Mouse (Mus musculus) myocyte (in vitro differentiated cells): ENCODE measurements around the gene Armc10.

ENCODE experiments used
- MAX ChIP-seq: IDR thresholded peaks from one replicate; pipeline ENCODE4 v1.6.1; 2011; ENCODE audit warnings: low read depth, mild to moderate bottlenecking, control low read depth
- MYOD1 ChIP-seq, 3 experiments: IDR thresholded peaks; one replicate each; pipeline ENCODE4 v1.6.1; 2011; ENCODE audit warnings: control low read depth in 2 of 3, low read depth in 2 of 3, mild to moderate bottlenecking in 2 of 3, moderate library complexity in 1 of 3; ENCODE audit not compliant: insufficient read length in 2 of 3, control insufficient read depth in 1 of 3
- POLR2A ChIP-seq: IDR thresholded peaks from one replicate; pipeline ENCODE4 v1.6.1; 2011; ENCODE audit warnings: low read depth, mild to moderate bottlenecking, control low read depth, moderate library complexity; ENCODE audit not compliant: insufficient read length
- REST ChIP-seq: IDR thresholded peaks from one replicate; pipeline ENCODE4 v1.6.1; 2011; ENCODE audit warnings: mild to moderate bottlenecking, control low read depth, moderate library complexity; ENCODE audit not compliant: insufficient read depth, insufficient read length
- SRF ChIP-seq: IDR thresholded peaks from one replicate; pipeline ENCODE4 v1.6.1; 2011; ENCODE audit warnings: low read depth; ENCODE audit not compliant: control insufficient read depth, insufficient read length
- TCF12 ChIP-seq: IDR thresholded peaks from one replicate; pipeline ENCODE4 v1.6.1; 2011; ENCODE audit warnings: mild to moderate bottlenecking, control low read depth; ENCODE audit not compliant: poor library complexity, insufficient read depth, severe bottlenecking
- USF1 ChIP-seq: IDR thresholded peaks from one replicate; pipeline ENCODE4 v1.6.1; 2011; ENCODE audit warnings: low read depth, mild to moderate bottlenecking, control low read depth, moderate library complexity

GRCm38 (mm10) chr5:21610996-21611395 lies 34.6 kb upstream of the Armc10 start:
- no peak for TF ChIP-seq TCF12
- no peak for TF ChIP-seq MYOD1 (IDR thresholded peaks at IDR 0.05; ENCODE audit: control insufficient read depth in 1 of 3, insufficient read length in 2 of 3, low read depth in 2 of 3)
- TF ChIP-seq REST: no peak
- TF ChIP-seq POLR2A: no peak
- no peak for TF ChIP-seq SRF
- TF ChIP-seq MAX: no peak
- no peak for TF ChIP-seq USF1
